In genomic region chr2:84579311-84579710, GRCm38 (mm10) we compare ENCODE assay signal across 16 mouse cellular contexts.
"Had no signal": no experiment of that assay in that cellular context is flagged by ENCODE, and none has a peak within 500 bp of the region (broad histone marks: within the 10 kb centered on the region; RNA-seq: fewer than 3 reads in every experiment).

No protein-coding gene starts in this region.

- H3K27ac ChIP-seq: neural tube, embryonic 12.5 days; neural tube, embryonic 13.5 days; neural tube, embryonic 15.5 days; stomach, embryonic 15.5 days; stomach, postnatal 0 days had no signal

- H3K9ac ChIP-seq: neural tube, embryonic 12.5 days; neural tube, embryonic 13.5 days; neural tube, embryonic 15.5 days; stomach, embryonic 15.5 days had no signal

- H3K4me2 ChIP-seq: neural tube, embryonic 12.5 days; neural tube, embryonic 13.5 days; neural tube, embryonic 15.5 days; stomach, embryonic 15.5 days had no signal

- H3K4me3 ChIP-seq: neural tube, embryonic 12.5 days; neural tube, embryonic 13.5 days; neural tube, embryonic 15.5 days; stomach, embryonic 15.5 days had no signal

- H3K4me1 ChIP-seq: neural tube, embryonic 12.5 days; neural tube, embryonic 13.5 days; neural tube, embryonic 15.5 days; stomach, embryonic 15.5 days had no signal

- DNase-seq: retina, postnatal 1 day; right cerebral cortex, postnatal 14 days; right cerebral cortex, postnatal 25 days; right cerebral cortex, postnatal 4 days; spleen, adult 18-20 months; thymus, adult 18-20 months; thymus, adult 2 months; thymus, postnatal 14 days; thymus, postnatal 25 days; thymus, postnatal 36 days; thymus, postnatal 4 days had no signal

- H3K27me3 ChIP-seq: neural tube, embryonic 12.5 days; neural tube, embryonic 13.5 days; neural tube, embryonic 15.5 days; stomach, embryonic 15.5 days had no signal

- H3K9me3 ChIP-seq: neural tube, embryonic 12.5 days; neural tube, embryonic 13.5 days; neural tube, embryonic 15.5 days; stomach, embryonic 15.5 days had no signal
